Mouse (Mus musculus) B cell, adult (primary cell): ENCODE results near the gene Cdk5r2. TPM values are rescaled to one million over a fixed set of nuclear protein-coding genes. Genes with fewer than 3 reads are reported as not detected.

Experiments used
- total RNA-seq: library from RNA; stranded (reverse); gene quantifications from 4 replicates; pipeline ENCODE4 v1.2.4, GENCODE M21; 2023; ENCODE audit not compliant: inconsistent age

The Cdk5r2 gene
- not detected in 4 replicates for total RNA-seq

DNA sequence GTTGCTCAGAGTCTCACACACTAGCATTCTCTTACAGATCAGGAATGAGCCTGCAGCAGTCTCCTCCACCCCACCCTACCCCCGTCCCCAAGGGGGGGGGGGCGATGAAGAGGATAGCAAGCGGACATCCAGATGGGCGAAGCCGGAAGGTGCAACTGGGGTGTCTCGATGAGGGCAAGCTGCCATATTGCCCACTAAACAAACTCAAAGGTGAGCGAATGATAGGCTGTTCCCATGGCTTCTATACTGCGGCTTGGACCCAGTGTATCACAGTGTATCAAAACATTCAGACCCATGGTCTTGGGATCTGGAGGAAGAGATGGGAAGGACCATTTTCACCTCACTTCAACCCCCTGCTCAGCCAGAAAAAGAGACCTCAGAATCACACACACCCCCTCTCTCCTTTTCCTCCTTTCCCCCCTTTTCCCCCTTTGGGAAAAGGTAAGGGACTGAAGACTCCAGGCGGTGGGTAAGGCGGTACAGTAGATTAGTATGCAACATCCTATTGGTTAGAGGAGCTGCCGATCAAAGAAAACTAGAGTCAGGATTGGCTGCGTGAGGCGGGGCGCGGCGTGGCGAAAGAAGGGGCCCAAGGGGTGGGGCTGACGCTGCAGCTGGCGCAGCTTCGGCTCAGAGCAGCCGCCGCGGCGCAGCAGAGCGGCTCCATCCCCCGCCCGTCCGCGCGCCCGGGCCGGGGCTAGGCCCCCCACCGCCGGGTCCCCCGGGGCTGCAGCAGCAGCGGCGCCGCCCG lies at the start of gene Cdk5r2:
TSS of gene Cdk5r2 (plus strand) at position 629 of the 751 bp plus-strand sequence.

DNA sequence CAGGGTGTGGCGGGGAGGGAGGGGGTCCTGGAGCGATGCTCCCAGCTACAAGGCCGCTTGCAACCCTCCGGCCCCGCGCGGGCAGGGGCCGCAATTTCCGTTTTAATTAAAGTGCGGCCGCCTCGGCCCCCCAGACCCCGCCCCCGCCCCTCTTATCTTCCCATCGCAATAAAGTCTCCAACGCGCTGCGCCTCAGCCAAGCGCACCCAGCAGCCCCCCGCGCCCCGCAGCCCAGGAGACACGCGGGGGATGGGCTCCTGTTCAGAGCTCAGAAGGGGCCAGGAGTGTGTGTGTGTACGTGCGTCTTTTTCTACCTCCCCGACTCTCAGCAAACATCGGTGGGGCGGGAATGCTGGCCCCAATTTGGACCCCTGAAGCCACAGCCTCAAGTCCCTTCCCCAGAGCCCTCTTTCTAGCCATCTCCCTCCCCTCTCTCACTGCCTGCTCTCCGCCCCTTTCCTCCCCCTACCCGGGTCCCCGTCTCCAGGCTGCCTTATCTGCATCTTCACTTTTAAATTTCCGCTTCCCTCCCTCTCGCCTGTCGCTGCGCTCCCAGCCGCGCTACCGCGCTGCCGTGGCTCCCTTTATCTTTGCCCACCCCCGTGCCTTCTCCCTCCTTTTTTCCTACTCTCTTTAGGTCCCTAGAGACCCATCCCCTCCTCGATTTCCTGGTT lies 30.8 kb downstream of the Cdk5r2 start, which contains the start of gene Fev:
TSS of gene Fev (minus strand) at position 51 of the 674 bp plus-strand sequence.

DNA sequence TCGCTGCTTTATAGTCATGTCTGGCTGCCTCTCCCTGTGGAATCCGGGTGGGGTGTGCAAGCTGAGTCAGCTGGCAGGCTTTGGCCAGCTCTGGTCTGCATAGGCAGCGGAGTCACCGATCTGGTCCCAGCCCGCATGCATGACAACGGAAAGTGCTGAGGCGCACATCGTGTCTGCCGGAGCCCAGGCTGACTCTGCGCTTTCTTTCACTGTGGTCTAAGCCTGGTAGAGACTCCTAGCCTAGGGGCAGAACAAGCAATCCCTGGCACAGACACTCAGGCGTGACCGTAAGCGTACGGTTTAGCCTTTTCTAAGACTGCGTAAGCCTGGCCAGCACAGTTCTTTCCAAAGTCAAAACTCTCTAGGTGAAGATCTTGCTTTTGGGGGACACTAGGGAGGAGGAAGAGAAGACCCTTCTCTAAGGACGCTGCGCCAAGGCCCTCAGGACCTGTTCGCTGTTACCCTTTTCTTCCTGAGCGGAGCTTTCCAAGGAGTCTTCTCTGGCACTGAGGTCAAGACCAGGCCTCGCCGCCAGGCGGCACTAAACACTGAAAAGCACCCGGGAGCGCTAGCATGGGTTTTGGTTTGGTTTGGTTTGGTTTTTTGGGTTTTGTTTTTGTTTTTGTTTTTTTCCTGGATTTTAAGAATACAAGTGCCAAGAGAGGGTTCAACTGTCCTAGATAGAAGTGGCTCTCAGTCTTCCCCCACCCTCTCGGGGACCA lies 38.6 kb downstream of the Cdk5r2 start, which contains the start of gene Cryba2:
TSS of gene Cryba2 (minus strand) at position 10 of the 722 bp plus-strand sequence.

Other genes with a start within 250 kb of the Cdk5r2 start
- gene Ttll4, start 193.2 kb upstream of the Cdk5r2 start, total RNA-seq, result 43.9 to 51.5 TPM (median 45.4 TPM) in 4 replicates
- 11.3 to 15.0 TPM (median 12.6 TPM) in 4 replicates for gene Cyp27a1, start 141.4 kb upstream of the Cdk5r2 start, total RNA-seq
- 0.29 TPM in 1 of 4 replicates, not detected in the others for gene Prkag3, start 105.7 kb upstream of the Cdk5r2 start, total RNA-seq
- 0.48 TPM in 1 of 4 replicates, not detected in the others for gene Wnt6, start 83.0 kb upstream of the Cdk5r2 start, total RNA-seq
- 1.8 to 4.4 TPM (median 2.2 TPM) in 4 replicates for gene Wnt10a, start 63.4 kb upstream of the Cdk5r2 start, total RNA-seq
- gene Fev, start 30.5 kb downstream of the Cdk5r2 start, total RNA-seq, result not detected in 4 replicates
- gene Cryba2, start 38.2 kb downstream of the Cdk5r2 start, total RNA-seq, result not detected in 4 replicates
- not detected in 4 replicates for gene Cfap65, start 80.7 kb downstream of the Cdk5r2 start, total RNA-seq
- gene Ihh, start 96.7 kb downstream of the Cdk5r2 start, total RNA-seq, result 0.32 to 0.60 TPM (median 0.48 TPM) in 3 of 4 replicates, not detected in the other